8 mouse cellular contexts compared by ENCODE assay signal in the genomic region with DNA sequence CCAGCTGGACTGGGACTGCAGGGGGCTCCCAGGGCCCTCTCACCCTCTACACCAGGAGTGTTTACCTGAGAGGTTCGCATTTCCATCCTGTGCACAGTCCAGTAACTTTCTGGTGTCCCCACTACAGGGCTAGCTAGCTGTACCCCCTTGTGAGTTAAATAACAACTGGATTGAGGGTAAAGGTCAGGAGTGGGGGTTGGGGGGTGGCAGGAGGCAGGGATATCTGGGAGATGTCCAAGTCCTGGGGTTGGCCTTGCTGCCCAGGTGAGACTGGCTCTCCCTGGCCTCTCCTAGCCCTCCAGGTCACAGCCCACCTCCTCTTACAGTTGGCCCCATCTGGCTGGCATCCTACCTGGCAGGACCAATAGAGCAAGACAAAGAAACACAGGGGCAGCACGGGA. TPM values are rescaled to one million over a fixed set of nuclear protein-coding genes. Genes with fewer than 3 reads are reported as not detected.
DNase-seq lines count a peak whose midpoint lies in the region; ATAC-seq and TF ChIP-seq lines count a peak whose summit lies in the region.

A gene (minus strand): TSS at position 125 of the 401 bp plus-strand sequence.

- H3ac ChIP-seq in C2C12 (ENCODE audit: control insufficient read depth, insufficient read length, low read depth) = no peak within 1 kb of the TSS

- WGBS in cerebellum, adult 2 months = 72% methylated on average over 2 of the region's 2 CpGs
- WGBS in forebrain, embryonic 14.5 days = 81% methylated on average over 2 of the region's 2 CpGs
- WGBS in midbrain, postnatal 0 days = 86% methylated on average over 2 of the region's 2 CpGs

- H3K9ac ChIP-seq in forebrain, embryonic 14.5 days (ENCODE audit: low read length) = no peak within 1 kb of the TSS
- H3K9ac ChIP-seq in midbrain, postnatal 0 days (replicated peaks; ENCODE audit: low read length, poor library complexity, severe bottlenecking) = no peak within 1 kb of the TSS

- H3K27ac ChIP-seq in cerebellum, adult 2 months (ENCODE audit: insufficient read depth, low read length) = no peak within 1 kb of the TSS
- no peak within 1 kb of the TSS for H3K27ac ChIP-seq in forebrain, embryonic 14.5 days (ENCODE audit: low read depth, low read length)
- no peak within 1 kb of the TSS for H3K27ac ChIP-seq in midbrain, postnatal 0 days (ENCODE audit: low read depth, low read length)

- no peaks in the 10 kb centered on the region for H3K4me1 ChIP-seq in cerebellum, adult 2 months (ENCODE audit: control insufficient read depth, insufficient read depth, low read length)
- no peaks in the 10 kb centered on the region for H3K4me1 ChIP-seq in forebrain, embryonic 14.5 days (ENCODE audit: control insufficient read depth, insufficient read depth, low read length)
- no peaks in the 10 kb centered on the region for H3K4me1 ChIP-seq in midbrain, postnatal 0 days (ENCODE audit: insufficient read depth, low read length)

- H3K9me3 ChIP-seq in forebrain, embryonic 14.5 days (replicated peaks; ENCODE audit: control insufficient read depth, low read length) = no peaks in the 10 kb centered on the region
- no peaks in the 10 kb centered on the region for H3K9me3 ChIP-seq in midbrain, postnatal 0 days (ENCODE audit: low read length)

- peaks cover 15% of the 10 kb centered on the region for H3K79me3 ChIP-seq in C2C12 (ENCODE audit: low read depth)

- H3K27me3 ChIP-seq in cerebellum, adult 2 months (ENCODE audit: control insufficient read depth, insufficient read depth, low read length) = no peaks in the 10 kb centered on the region
- no peaks in the 10 kb centered on the region for H3K27me3 ChIP-seq in C2C12 (ENCODE audit: control insufficient read depth, insufficient read depth, insufficient read length)
- H3K27me3 ChIP-seq in forebrain, embryonic 14.5 days (replicated peaks; ENCODE audit: control insufficient read depth, insufficient read depth, low read length) = no peaks in the 10 kb centered on the region
- no peaks in the 10 kb centered on the region for H3K27me3 ChIP-seq in midbrain, postnatal 0 days (ENCODE audit: insufficient read depth, low read length)

- no peak for ATAC-seq in forebrain, embryonic 14.5 days
- no peak for ATAC-seq in midbrain, postnatal 0 days (ENCODE audit: low FRiP score)

- H3K36me3 ChIP-seq in C2C12 (ENCODE audit: control insufficient read depth, insufficient read depth) = peaks cover 65% of the 10 kb centered on the region
- H3K36me3 ChIP-seq in forebrain, embryonic 14.5 days (ENCODE audit: control insufficient read depth, insufficient read depth, low read length) = peaks cover 64% of the 10 kb centered on the region
- H3K36me3 ChIP-seq in midbrain, postnatal 0 days (ENCODE audit: insufficient read depth, low read length) = peaks cover 45% of the 10 kb centered on the region

- TF ChIP-seq POLR2A in cerebellum, adult 2 months (IDR thresholded peaks at IDR 0.05; ENCODE audit: borderline replicate concordance, insufficient read depth, low read length) = no peak

- TF ChIP-seq CTCF in cerebellum, adult 2 months (IDR thresholded peaks at IDR 0.05; ENCODE audit: borderline replicate concordance, insufficient read depth, low read depth, low read length) = no peak
- TF ChIP-seq CTCF in C2C12 (IDR thresholded peaks at IDR 0.05; ENCODE audit: control insufficient read depth, insufficient read depth, insufficient read length) = no peak
- TF ChIP-seq CTCF in midbrain, postnatal 0 days (IDR thresholded peaks at IDR 0.05) = no peak

- peaks cover 34% of the 10 kb centered on the region for H3K79me2 ChIP-seq in C2C12 (ENCODE audit: control insufficient read depth, insufficient read depth)

- no peak within 1 kb of the TSS for H3K4me3 ChIP-seq in cerebellum, adult 2 months (replicated peaks; ENCODE audit: insufficient read depth, low read depth, low read length)
- H3K4me3 ChIP-seq in C2C12 (ENCODE audit: insufficient read depth, poor library complexity, severe bottlenecking) = no peak within 1 kb of the TSS
- no peak within 1 kb of the TSS for H3K4me3 ChIP-seq in forebrain, embryonic 14.5 days (ENCODE audit: low read depth, low read length)
- no peak within 1 kb of the TSS for H3K4me3 ChIP-seq in midbrain, postnatal 0 days (ENCODE audit: low read depth, low read length)

- DNase-seq in cerebellum, adult 2 months = no peak
- no peak for DNase-seq in cerebellum, adult 9-11 months
- no peak for DNase-seq in forebrain, embryonic 14.5 days (ENCODE audit: low spot score)
- peak; percentile 82 for DNase-seq in kidney, postnatal 10 days
- DNase-seq in midbrain, postnatal 0 days (ENCODE audit: low spot score) = no peak
- DNase-seq in cerebellum, postnatal 10 days = no peak
- DNase-seq in ovary, adult 18-20 months (ENCODE audit: low spot score) = no peak

- no peak within 1 kb of the TSS for H3K4me2 ChIP-seq in forebrain, embryonic 14.5 days (ENCODE audit: low read length)
- H3K4me2 ChIP-seq in midbrain, postnatal 0 days (ENCODE audit: low read depth, low read length, poor library complexity, severe bottlenecking) = no peak within 1 kb of the TSS

TF ChIP-seq in C2C12, 6 proteins besides CTCF, POLR2A, EP300 and RAD21:
- no peak for TF ChIP-seq MAX (IDR thresholded peaks at IDR 0.05)
- TF ChIP-seq USF1 (IDR thresholded peaks at IDR 0.05; ENCODE audit: low read depth) = no peak
- no peak for TF ChIP-seq MYOG (IDR thresholded peaks at IDR 0.05; ENCODE audit: control insufficient read depth, extremely low read depth, insufficient read length)
- TF ChIP-seq MYOD1 (IDR thresholded peaks at IDR 0.05; ENCODE audit: control insufficient read depth, insufficient read length, low read depth) = no peak
- TF ChIP-seq FOSL1 (IDR thresholded peaks at IDR 0.05; ENCODE audit: insufficient read depth, low read length, poor library complexity, severe bottlenecking) = no peak
- no peak for TF ChIP-seq CEBPB (IDR thresholded peaks at IDR 0.05; ENCODE audit: low read depth)

RNA-seq across cellular contexts. Expression of the gene that starts here (rescaled TPM):
- polyA plus RNA-seq in cerebellum, adult 2 months (2012; rRNA removed) = 19.2 and 19.7 TPM in 2 replicates
- 26.7 TPM for polyA plus RNA-seq in C2C12 (2012; fragmentation: generic; extraction: Trizol)
- polyA plus RNA-seq in forebrain, embryonic 14.5 days (2014; fragmentation: Nextera tagmentation; extraction: Ambion mirVana) = 10.9 and 14.3 TPM in 2 replicates
- total RNA-seq in midbrain, postnatal 0 days (2014; rRNA removed) = 24.6 and 25.9 TPM in 2 replicates
- polyA plus RNA-seq in midbrain, postnatal 0 days (2015; fragmentation: Nextera tagmentation; extraction: Ambion mirVana) = 25.1 and 29.6 TPM in 2 replicates
